Mouse (Mus musculus): ENCODE data around the gene Stra6l. TPM values are rescaled to one million over a fixed set of nuclear protein-coding genes. Genes with fewer than 3 reads are reported as not detected.

Gene Stra6l
- polyA plus RNA-seq, 1 experiment: 4.8 TPM

- DNase-seq (ENCODE audit: low read depth in 1 of 2, low spot score in 2 of 2): no peak
- no peaks in the 10 kb centered on the region; the same call in 1 of the 2 replicates for H3K4me1 ChIP-seq (ENCODE audit: control insufficient read depth, insufficient read depth, insufficient read length)
- no peak overlapping the region for H3K4me3 ChIP-seq (ENCODE audit: extremely low read depth, insufficient read depth, insufficient read length)
- H3K27me3 ChIP-seq (ENCODE audit: control insufficient read depth, insufficient read depth, low read length): peaks cover 10% of the 10 kb centered on the region
- TF ChIP-seq CTCF (IDR thresholded peaks at IDR 0.05; ENCODE audit: extremely low read depth, insufficient read depth, insufficient read length, insufficient replicate concordance): no peak
- no peak for TF ChIP-seq POLR2A (IDR thresholded peaks at IDR 0.05; ENCODE audit: low read depth, low read length)
- H3K36me3 ChIP-seq (ENCODE audit: control insufficient read depth, insufficient read depth, low read length): no peaks in the 10 kb centered on the region
- WGBS: 18% methylated on average over 10 of the region's 10 CpGs
- H3K27ac ChIP-seq (ENCODE audit: insufficient read depth, low read length): no peak overlapping the region
These were observed 24.3 kb upstream of the Stra6l start for GRCm38 (mm10) chr4:45824049-45824760.

GRCm38 (mm10) chr4:45824761-45825556 is 23.5 kb upstream of the Stra6l start:
- H3K4me3 ChIP-seq (ENCODE audit: extremely low read depth, insufficient read depth, insufficient read length): no peak overlapping the region
- no peaks in the 10 kb centered on the region for H3K36me3 ChIP-seq (ENCODE audit: control insufficient read depth, insufficient read depth, low read length)
- no peak overlapping the region for H3K27ac ChIP-seq (ENCODE audit: insufficient read depth, low read length)
- TF ChIP-seq CTCF (IDR thresholded peaks at IDR 0.05; ENCODE audit: extremely low read depth, insufficient read depth, insufficient read length, insufficient replicate concordance): no peak
- TF ChIP-seq POLR2A (IDR thresholded peaks at IDR 0.05; ENCODE audit: low read depth, low read length): no peak
- peaks cover 10% of the 10 kb centered on the region for H3K27me3 ChIP-seq (ENCODE audit: control insufficient read depth, insufficient read depth, low read length)
- H3K4me1 ChIP-seq (ENCODE audit: control insufficient read depth, insufficient read depth, insufficient read length): no peaks in the 10 kb centered on the region
- DNase-seq (ENCODE audit: low read depth in 1 of 2, low spot score in 2 of 2): no peak
- WGBS: 38% methylated on average over 14 of the region's 14 CpGs

DNA sequence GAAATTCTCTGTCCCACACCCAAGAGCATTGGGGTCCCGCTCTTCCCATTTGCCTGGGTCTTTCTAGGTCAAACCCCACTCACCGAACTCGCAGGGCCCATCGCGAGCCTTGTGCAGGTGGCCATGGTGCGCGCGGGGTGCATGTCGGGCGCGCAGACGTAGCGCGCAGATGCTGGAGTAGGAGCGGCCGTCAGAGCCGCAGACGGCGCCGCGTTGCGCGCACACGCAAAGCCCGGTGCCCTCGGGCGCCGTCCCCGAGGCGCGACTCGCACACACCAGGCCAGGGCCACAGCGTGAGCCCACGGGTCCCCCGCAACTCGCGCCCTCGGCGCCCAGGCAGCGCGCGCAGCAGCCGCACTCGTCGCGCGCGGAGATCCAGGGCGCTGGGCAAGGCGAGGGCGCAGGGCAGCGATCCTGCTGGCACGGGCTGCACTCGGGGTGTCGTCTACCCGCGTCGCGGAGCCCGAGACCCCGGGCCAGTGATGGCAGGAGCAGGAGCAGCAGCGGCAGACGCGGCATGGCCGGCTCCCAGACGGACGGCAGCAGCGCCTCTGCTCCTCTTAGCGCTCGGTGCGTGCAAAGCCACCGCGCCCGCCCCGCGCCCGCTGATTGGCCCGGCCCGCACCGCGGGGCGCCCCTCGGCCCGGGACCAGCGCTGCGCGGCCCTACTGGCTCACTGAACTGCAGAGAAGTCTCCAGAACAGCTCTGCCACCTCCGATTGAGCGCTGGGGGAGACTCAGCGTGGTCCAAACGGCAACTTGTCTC is 22.0 kb upstream of the Stra6l start, which contains the start of gene Igfbpl1:
Gene Igfbpl1 (minus strand): TSS at position 649 of the 766 bp plus-strand sequence.
- DNase-seq (ENCODE audit: low read depth in 1 of 2, low spot score in 2 of 2): no peak
- Histone ChIP-seq H3K27me3 (ENCODE audit: control insufficient read depth, insufficient read depth, low read length) (peaks cover 10% of the 10 kb centered on the region), H3K36me3 (ENCODE audit: control insufficient read depth, insufficient read depth, low read length) (no peaks in the 10 kb centered on the region), H3K4me3 (ENCODE audit: extremely low read depth, insufficient read depth, insufficient read length) (no peak within 1 kb of the TSS), H3K4me1 (ENCODE audit: control insufficient read depth, insufficient read depth, insufficient read length) (no peaks in the 10 kb centered on the region), H3K27ac (ENCODE audit: insufficient read depth, low read length) (no peak within 1 kb of the TSS)
- 4% methylated on average over 86 of the region's 91 CpGs for WGBS
- TF ChIP-seq CTCF (IDR thresholded peaks at IDR 0.05; ENCODE audit: extremely low read depth, insufficient read depth, insufficient read length, insufficient replicate concordance): no peak
- no peak for TF ChIP-seq POLR2A (IDR thresholded peaks at IDR 0.05; ENCODE audit: low read depth, low read length)

DNA sequence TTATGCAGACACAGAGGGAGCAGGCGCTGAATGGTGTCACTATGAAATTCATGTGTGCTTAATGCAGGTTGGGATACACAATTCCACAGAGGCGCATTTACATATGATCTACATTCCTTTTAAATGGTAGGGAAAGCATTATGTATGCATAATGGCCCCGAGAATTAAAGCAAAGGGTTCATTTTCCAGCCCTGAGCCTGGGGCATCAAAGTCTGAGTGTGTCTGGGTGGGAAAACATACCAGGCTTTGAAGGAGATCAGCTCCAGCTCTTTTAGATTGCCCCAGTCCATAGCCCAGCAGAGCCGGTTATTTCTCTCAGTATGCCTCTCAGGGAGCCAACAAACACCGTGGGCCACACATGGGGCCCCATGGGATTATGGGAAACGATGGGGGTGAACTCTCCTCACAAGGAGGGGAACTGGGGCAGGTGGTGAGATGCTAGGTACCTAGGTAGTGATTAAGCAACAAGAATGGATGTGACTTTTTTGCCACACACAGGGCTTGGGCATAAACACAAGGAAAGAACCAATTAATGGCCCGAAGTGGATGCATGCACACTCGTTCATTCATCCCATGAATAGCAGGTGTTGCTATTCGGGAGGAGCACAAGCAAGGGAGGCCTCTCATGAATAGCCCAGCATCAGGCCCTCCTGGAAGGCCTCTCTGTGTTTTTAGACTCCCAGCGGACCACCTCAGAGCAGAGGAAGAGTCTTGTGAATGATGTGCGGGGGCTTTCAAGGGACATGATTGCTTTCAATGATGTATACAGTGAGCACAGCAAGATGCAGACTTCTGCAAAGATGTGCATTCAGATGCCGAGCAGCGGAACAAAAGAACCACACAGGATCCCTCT is 18.3 kb upstream of the Stra6l start:
- peaks cover 7% of the 10 kb centered on the region; the same call in 1 of the 2 replicates for H3K27me3 ChIP-seq (ENCODE audit: control insufficient read depth, insufficient read depth, low read length)

DNA sequence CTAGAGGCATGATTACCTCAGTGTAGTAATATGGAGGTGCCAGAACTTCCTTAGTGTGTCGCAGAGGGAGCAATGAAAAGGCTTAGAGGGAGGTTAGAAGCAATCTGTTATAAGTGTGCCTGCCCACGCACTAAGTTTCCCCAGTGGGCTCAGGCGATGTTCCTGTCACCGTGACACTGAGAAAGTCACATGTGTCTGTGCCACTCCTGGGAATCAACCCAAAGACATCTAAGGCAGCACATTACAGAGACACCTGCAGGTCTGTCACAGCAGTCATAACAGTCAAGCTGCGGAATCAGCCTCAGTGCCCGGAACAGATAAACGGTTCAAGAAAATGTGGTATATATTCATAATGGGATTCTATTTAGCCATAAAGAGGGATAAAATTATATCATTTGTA is 16.5 kb upstream of the Stra6l start:
- Histone ChIP-seq H3K4me3 (ENCODE audit: extremely low read depth, insufficient read depth, insufficient read length) (no peak overlapping the region), H3K36me3 (ENCODE audit: control insufficient read depth, insufficient read depth, low read length) (no peaks in the 10 kb centered on the region), H3K27me3 (ENCODE audit: control insufficient read depth, insufficient read depth, low read length) (0 out of 2 replicates have a peak, but pooled peaks cover 2% of the 10 kb centered on the region), H3K27ac (ENCODE audit: insufficient read depth, low read length) (no peak overlapping the region), H3K4me1 (ENCODE audit: control insufficient read depth, insufficient read depth, insufficient read length) (no peaks in the 10 kb centered on the region)
- TF ChIP-seq CTCF (IDR thresholded peaks at IDR 0.05; ENCODE audit: extremely low read depth, insufficient read depth, insufficient read length, insufficient replicate concordance) (no peak), POLR2A (IDR thresholded peaks at IDR 0.05; ENCODE audit: low read depth, low read length) (no peak)
- WGBS: 77% methylated on average over 7 of the region's 7 CpGs
- DNase-seq (ENCODE audit: low read depth in 1 of 2, low spot score in 2 of 2): no peak

More for the DNA sequence above, 18.3 kb upstream of the Stra6l start:
- TF ChIP-seq POLR2A (IDR thresholded peaks at IDR 0.05; ENCODE audit: low read depth, low read length): no peak
- no peak for TF ChIP-seq CTCF (IDR thresholded peaks at IDR 0.05; ENCODE audit: extremely low read depth, insufficient read depth, insufficient read length, insufficient replicate concordance)
- no peaks in the 10 kb centered on the region for H3K4me1 ChIP-seq (ENCODE audit: control insufficient read depth, insufficient read depth, insufficient read length)
- H3K27ac ChIP-seq (ENCODE audit: insufficient read depth, low read length): no peak overlapping the region
- WGBS: 67% methylated on average over 13 of the region's 13 CpGs
- H3K36me3 ChIP-seq (ENCODE audit: control insufficient read depth, insufficient read depth, low read length): no peaks in the 10 kb centered on the region
- no peak for DNase-seq (ENCODE audit: low read depth in 1 of 2, low spot score in 2 of 2)
- H3K4me3 ChIP-seq (ENCODE audit: extremely low read depth, insufficient read depth, insufficient read length): no peak overlapping the region

DNA sequence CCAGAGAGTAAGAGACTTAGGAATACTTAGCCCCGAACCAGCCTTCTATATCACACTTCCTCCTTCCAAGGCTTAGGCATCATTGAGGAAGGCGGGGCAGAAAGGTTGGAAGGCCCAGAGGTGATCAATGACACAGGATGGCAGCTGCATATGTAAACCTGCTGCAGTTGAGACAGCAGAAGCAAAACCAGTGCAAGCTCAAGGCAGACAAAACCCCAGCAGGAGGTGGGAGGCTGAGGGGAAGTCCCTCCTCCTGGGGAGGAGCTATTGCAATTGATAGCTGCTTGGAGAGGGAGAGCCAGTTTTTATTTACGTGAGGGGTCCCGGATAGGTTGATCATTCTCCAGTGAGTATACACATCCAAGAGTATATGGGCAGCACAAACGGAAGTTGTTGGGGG is 15.0 kb upstream of the Stra6l start:
- Histone ChIP-seq H3K27me3 (ENCODE audit: control insufficient read depth, insufficient read depth, low read length) (no peaks in the 10 kb centered on the region), H3K27ac (ENCODE audit: insufficient read depth, low read length) (no peak overlapping the region), H3K4me3 (ENCODE audit: extremely low read depth, insufficient read depth, insufficient read length) (no peak overlapping the region), H3K36me3 (ENCODE audit: control insufficient read depth, insufficient read depth, low read length) (no peaks in the 10 kb centered on the region), H3K4me1 (ENCODE audit: control insufficient read depth, insufficient read depth, insufficient read length) (no peaks in the 10 kb centered on the region)
- no peak for TF ChIP-seq CTCF (IDR thresholded peaks at IDR 0.05; ENCODE audit: extremely low read depth, insufficient read depth, insufficient read length, insufficient replicate concordance)
- TF ChIP-seq POLR2A (IDR thresholded peaks at IDR 0.05; ENCODE audit: low read depth, low read length): no peak
- DNase-seq (ENCODE audit: low read depth in 1 of 2, low spot score in 2 of 2): no peak
- 46% methylated on average over 5 of the region's 5 CpGs for WGBS
